Mouse (Mus musculus): Measurements from ENCODE around the gene Lrmda.

DNA sequence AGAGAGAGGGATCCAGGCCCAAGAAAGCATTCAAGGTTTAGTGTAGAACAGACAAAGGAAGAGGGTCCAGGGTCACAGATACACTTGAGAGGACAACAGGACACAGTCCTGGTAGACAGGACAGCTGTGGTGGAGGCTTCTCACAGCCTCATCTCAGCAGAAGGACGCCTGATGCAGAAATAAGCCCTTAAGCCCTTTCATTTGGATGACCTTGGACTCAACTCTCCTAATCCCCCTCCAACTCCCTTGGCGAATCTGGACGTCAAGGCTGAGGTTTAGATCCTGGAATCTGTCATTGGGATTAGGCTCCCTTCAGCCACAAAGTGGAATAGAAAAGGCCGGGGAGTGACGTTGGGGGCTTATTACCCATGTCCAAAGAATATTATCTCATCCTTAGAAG, 589.1 kb downstream of the Lrmda start:
- TF ChIP-seq CTCF (IDR thresholded peaks at IDR 0.05; ENCODE audit: low read depth, low read length) (no peak), POLR2A (IDR thresholded peaks at IDR 0.05; ENCODE audit: extremely low read depth, insufficient read depth, low read length) (no peak)

All from liver, adult 2 months (tissue).